Mouse (Mus musculus) midbrain, embryonic 13.5 days (tissue): Measurements from ENCODE around the gene Mfsd12. TPM values are rescaled to one million over a fixed set of nuclear protein-coding genes. Genes with fewer than 3 reads are reported as not detected.

ENCODE experiments used
- ATAC-seq: fragments of 200-750 bp; cut with Nextera tagmentation; 2 replicates; pipeline ENCODE4 v1.8.0; 2017; ENCODE audit warnings: mild to moderate bottlenecking, moderate TSS enrichment, moderate library complexity
- H3K27ac ChIP-seq: fragments of 300-500 bp; sonication (generic); 2 replicates; pipeline ENCODE4 v1.5.1; 2015; ENCODE audit warnings: inconsistent platforms, mild to moderate bottlenecking, moderate library complexity
- H3K27me3 ChIP-seq: fragments of 300-500 bp; sonication (generic); 2 replicates; pipeline ENCODE4 v1.6.1; 2015; ENCODE audit warnings: mild to moderate bottlenecking, inconsistent platforms
- H3K36me3 ChIP-seq: fragments of 300-500 bp; sonication (generic); 2 replicates; pipeline ENCODE4 v1.6.1; 2015; ENCODE audit warnings: mild to moderate bottlenecking, inconsistent platforms
- H3K4me1 ChIP-seq: fragments of 300-500 bp; sonication (generic); replicated peaks from 2 replicates; pipeline ENCODE4 v1.6.1; 2015; ENCODE audit warnings: inconsistent platforms
- H3K4me2 ChIP-seq: fragments of 300-500 bp; sonication (generic); replicated peaks from 2 replicates; pipeline ENCODE4 v1.6.1; 2015; ENCODE audit warnings: moderate library complexity, mild to moderate bottlenecking, inconsistent platforms
- H3K4me3 ChIP-seq: fragments of 300-500 bp; sonication (generic); replicated peaks from 2 replicates; pipeline ENCODE4 v1.5.1; 2015; ENCODE audit warnings: mild to moderate bottlenecking, inconsistent platforms
- H3K9ac ChIP-seq: fragments of 300-500 bp; sonication (generic); replicated peaks from 2 replicates; pipeline ENCODE4 v1.6.1; 2015; ENCODE audit warnings: mild to moderate bottlenecking, inconsistent platforms
- H3K9me3 ChIP-seq: fragments of 300-500 bp; sonication (generic); 2 replicates; pipeline ENCODE4 v1.6.1; 2016; ENCODE audit warnings: mild to moderate bottlenecking, inconsistent platforms
- WGBS: fragments of 180-500 bp; shearing (Covaris S2); methylation state at CpG from one replicate; pipeline ENCODE4 v1.1.7; 2015; 5-methylcytosine and 5-hydroxymethylcytosine counted together
- polyA plus RNA-seq: library from polyadenylated mRNA; unstranded; fragments of >200 nt; fragmentation: Nextera tagmentation; extraction: Ambion mirVana; gene quantifications from 2 replicates; pipeline ENCODE4 v1.2.1, GENCODE M21; 2015

Gene Mfsd12
- polyA plus RNA-seq, 1 experiment from 2014 or later: 10.1 TPM

DNA sequence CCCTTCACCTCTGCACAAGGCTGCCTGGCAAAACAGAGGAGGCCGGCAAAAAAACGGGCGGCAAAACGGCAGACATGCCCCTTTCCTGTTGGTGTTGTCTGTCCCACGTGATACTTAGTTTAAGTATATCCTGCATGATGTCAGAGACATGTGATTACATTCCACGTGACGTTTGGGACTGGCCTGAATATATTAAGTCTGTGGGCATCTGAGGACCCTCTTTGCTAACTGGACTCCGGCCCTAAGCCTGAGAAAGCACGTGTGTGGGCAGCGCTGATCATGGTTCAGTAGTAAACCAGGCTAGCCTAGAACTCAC, 43.9 kb downstream of the Mfsd12 start:
- no peak overlapping the region for H3K9ac ChIP-seq
- no peak for ATAC-seq

DNA sequence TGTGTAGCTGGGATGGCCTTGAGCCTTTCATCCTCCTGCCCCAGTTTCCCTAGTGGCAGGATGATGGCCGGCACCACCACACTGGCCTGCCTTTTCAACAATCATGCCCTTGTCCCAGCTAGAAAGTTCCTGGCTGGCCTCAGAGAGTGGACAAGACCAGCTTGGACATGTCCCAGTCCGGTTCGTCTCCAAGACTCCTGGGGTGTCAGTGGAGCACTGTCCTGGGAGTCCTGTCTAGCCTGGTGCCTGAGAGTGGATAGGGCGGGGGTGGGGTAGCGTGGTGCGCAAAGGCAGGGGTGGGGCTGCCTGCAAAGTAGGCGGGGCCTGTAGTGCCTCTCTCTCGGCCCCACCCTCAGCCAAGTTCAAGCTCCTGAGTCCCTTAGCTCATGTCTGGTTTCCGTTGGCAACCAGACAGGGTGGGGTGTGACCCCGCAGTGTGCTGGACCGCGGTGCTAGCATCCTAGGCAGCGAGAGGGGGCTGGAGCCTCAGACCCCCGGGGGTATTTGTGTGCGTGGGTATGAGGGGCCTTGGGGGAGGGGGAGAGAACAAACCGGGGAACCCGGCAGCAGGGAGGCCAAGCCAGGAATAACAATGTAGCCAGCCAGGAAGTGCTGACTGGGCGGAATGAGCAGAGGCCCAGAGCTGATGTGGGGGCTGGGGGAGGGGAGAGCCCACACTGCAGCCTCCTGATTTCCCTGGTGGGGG, 44.4 kb downstream of the Mfsd12 start:
- peak; percentile 72 for ATAC-seq
- peaks cover 63% of the 10 kb centered on the region for H3K4me1 ChIP-seq
- H3K27ac ChIP-seq: peak overlapping the region; percentile 82
- peak overlapping the region; percentile 42 for H3K9ac ChIP-seq
- H3K9me3 ChIP-seq: no peaks in the 10 kb centered on the region
- peaks cover 22% of the 10 kb centered on the region for H3K27me3 ChIP-seq
- peak overlapping the region; percentile 34 for H3K4me2 ChIP-seq
- peak overlapping the region; percentile 14 for H3K4me3 ChIP-seq
- 6% methylated on average over 18 of the region's 18 CpGs for WGBS
- H3K36me3 ChIP-seq: peaks cover 41% of the 10 kb centered on the region

More for the DNA sequence above, 43.9 kb downstream of the Mfsd12 start:
- peaks cover 62% of the 10 kb centered on the region for H3K4me1 ChIP-seq
- no peaks in the 10 kb centered on the region for H3K9me3 ChIP-seq
- WGBS: 25% methylated on average over 10 of the region's 10 CpGs
- no peak overlapping the region for H3K4me2 ChIP-seq
- H3K27me3 ChIP-seq: peaks cover 18% of the 10 kb centered on the region
- H3K27ac ChIP-seq: peak overlapping the region; percentile 82
- H3K36me3 ChIP-seq: peaks cover 35% of the 10 kb centered on the region
- H3K4me3 ChIP-seq: no peak overlapping the region

DNA sequence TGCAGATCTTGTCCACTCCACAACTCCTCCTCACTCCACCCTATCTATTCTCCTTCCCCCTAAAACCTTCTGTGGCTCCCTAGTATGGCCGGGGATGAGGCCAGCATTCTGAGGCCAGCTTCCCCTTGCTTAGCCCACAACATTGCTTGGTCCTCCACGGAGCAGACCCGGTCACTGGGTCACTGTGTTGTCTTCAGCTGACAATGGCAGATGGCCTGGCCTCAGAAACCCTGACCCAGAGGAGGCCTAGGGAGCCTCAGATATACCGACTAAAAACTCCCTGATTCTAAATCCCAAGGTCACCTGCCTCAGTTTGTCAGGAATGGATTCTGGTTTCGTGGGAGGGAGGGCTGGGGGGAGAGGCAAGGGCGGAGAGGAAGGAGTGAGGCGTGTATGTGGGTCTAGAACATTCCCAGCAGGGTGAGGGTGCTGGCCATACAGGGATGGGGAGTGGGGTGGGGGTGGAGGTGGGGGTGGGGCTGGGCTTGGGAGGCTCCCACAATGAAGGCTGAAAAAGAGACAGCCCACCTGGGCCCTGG, 45.0 kb downstream of the Mfsd12 start:
- H3K4me2 ChIP-seq: peak overlapping the region; percentile 34
- H3K36me3 ChIP-seq: peaks cover 47% of the 10 kb centered on the region
- H3K9ac ChIP-seq: peak overlapping the region; percentile 42
- no peak; the same call in 1 of the 2 replicates for ATAC-seq
- peak overlapping the region; percentile 82 for H3K27ac ChIP-seq
- WGBS: 14% methylated on average over 6 of the region's 7 CpGs
- H3K4me1 ChIP-seq: peaks cover 66% of the 10 kb centered on the region
- H3K27me3 ChIP-seq: peaks cover 28% of the 10 kb centered on the region
- H3K9me3 ChIP-seq: no peaks in the 10 kb centered on the region
- peak overlapping the region; percentile 14; the same call in 1 of the 2 replicates for H3K4me3 ChIP-seq

DNA sequence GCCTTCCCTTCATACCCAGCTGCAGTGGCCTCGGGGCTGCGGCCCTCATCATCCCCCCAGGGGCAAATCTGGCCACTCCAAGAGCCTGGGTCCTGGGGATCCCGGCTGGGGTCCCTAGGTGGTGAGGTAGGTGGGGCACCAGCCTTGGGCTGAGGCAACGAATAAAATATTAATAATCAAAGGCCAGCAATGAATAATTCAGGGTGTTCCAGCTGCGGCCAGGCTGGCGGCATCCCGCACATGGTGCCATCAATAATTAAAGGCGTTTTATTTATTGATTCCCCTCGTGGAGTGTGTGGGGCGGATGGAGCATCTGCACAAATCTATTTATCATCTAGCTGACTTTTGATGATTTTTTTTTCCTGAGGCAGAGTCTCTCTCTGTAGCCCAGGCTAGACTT, 46.2 kb downstream of the Mfsd12 start:
- Histone ChIP-seq H3K27me3 (peaks cover 41% of the 10 kb centered on the region), H3K9ac (no peak overlapping the region), H3K4me1 (peaks cover 75% of the 10 kb centered on the region), H3K4me3 (no peak overlapping the region), H3K27ac (peak overlapping the region; percentile 82), H3K4me2 (peak overlapping the region; percentile 19; the same call in 1 of the 2 replicates), H3K9me3 (no peaks in the 10 kb centered on the region), H3K36me3 (peaks cover 58% of the 10 kb centered on the region)
- no peak for ATAC-seq
- 40% methylated on average over 10 of the region's 10 CpGs for WGBS

DNA sequence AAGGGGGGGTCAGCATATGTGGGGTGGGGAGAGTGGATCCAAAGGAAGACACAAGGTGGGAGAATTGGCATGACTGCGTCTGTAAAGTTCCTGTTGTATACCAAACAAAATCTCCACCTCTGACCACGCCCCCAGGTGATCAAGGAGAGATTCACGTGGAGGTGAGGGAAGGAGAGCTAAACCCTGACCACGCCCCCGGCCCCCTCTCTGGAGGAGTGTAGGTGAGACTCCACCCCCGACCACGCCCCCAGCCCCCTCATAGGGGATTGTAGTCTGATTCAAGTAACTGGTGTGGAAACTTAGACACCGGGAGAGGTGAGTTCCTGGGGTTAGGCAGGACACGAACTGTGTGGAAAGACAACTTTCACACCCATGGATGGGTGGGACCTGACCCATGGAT, 46.8 kb downstream of the Mfsd12 start:
- no peaks in the 10 kb centered on the region for H3K9me3 ChIP-seq
- peaks cover 46% of the 10 kb centered on the region for H3K27me3 ChIP-seq
- no peak overlapping the region for H3K4me2 ChIP-seq
- H3K27ac ChIP-seq: peak overlapping the region; percentile 44; the same call in 1 of the 2 replicates
- peaks cover 58% of the 10 kb centered on the region for H3K36me3 ChIP-seq
- ATAC-seq: no peak
- H3K4me1 ChIP-seq: peaks cover 79% of the 10 kb centered on the region
- no peak overlapping the region for H3K4me3 ChIP-seq
- H3K9ac ChIP-seq: no peak overlapping the region
- 20% methylated on average over 9 of the region's 9 CpGs for WGBS

DNA sequence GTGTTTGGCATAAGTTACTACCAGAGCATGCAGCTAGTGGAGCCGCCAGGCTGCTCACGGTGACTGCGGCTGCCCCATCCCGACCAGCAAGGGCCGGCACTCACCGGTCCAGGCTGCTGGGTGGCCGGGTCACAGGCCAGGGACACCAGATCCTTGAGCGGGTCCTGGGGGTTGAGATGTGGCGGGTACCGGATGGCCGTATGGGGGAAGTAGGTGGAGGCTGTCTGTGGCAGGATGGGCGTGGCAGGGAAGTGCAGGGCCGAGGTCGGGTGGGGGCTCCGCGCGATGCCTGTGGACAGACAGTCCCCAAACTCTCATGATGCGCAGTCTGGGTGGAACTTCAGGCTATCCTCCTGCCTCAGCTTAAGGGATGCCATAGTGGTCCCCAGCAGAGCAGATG, 47.4 kb downstream of the Mfsd12 start:
- 63% methylated on average over 18 of the region's 18 CpGs for WGBS
- H3K9ac ChIP-seq: no peak overlapping the region

DNA sequence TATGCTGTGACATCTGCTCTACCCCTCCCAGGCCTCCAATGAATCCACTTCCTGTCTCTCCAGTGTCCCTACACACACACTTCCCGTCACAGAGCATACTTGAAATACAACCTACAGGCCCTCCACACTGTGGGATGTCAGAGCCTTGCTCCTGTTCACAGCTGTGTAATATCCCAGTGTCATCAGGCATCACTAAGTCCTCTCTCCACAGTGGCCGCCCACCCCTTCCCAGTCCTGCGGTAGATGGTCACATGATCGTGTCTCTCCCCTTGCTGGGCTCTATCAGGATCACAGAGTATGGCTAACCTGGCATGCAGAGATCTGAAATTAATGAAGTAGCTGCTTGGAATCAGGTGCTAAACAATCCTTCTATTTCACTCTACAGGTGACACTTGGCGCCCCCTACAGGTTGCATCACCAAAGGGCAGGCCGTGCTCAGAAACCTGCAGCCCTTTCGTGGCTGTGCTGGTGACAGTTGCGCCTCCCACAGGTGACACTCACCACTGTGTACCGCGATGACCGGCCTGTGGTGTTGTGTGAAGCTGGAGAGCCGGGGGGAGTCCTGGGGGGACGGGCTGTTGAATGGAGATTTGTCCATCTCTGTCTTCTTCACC, 48.4 kb downstream of the Mfsd12 start:
- no peaks in the 10 kb centered on the region for H3K9me3 ChIP-seq
- no peak overlapping the region for H3K9ac ChIP-seq
- peaks cover 78% of the 10 kb centered on the region for H3K4me1 ChIP-seq
- no peak for ATAC-seq
- peaks cover 44% of the 10 kb centered on the region for H3K36me3 ChIP-seq
- 46% methylated on average over 13 of the region's 13 CpGs for WGBS
- H3K27ac ChIP-seq: no peak overlapping the region
- peaks cover 48% of the 10 kb centered on the region for H3K27me3 ChIP-seq
- H3K4me3 ChIP-seq: no peak overlapping the region
- H3K4me2 ChIP-seq: no peak overlapping the region

More for the DNA sequence above, 47.4 kb downstream of the Mfsd12 start:
- H3K9me3 ChIP-seq: no peaks in the 10 kb centered on the region
- H3K27me3 ChIP-seq: peaks cover 48% of the 10 kb centered on the region
- no peak overlapping the region for H3K27ac ChIP-seq
- H3K4me3 ChIP-seq: no peak overlapping the region
- no peak overlapping the region for H3K4me2 ChIP-seq
- peaks cover 53% of the 10 kb centered on the region for H3K36me3 ChIP-seq
- H3K4me1 ChIP-seq: peaks cover 80% of the 10 kb centered on the region
- no peak for ATAC-seq

DNA sequence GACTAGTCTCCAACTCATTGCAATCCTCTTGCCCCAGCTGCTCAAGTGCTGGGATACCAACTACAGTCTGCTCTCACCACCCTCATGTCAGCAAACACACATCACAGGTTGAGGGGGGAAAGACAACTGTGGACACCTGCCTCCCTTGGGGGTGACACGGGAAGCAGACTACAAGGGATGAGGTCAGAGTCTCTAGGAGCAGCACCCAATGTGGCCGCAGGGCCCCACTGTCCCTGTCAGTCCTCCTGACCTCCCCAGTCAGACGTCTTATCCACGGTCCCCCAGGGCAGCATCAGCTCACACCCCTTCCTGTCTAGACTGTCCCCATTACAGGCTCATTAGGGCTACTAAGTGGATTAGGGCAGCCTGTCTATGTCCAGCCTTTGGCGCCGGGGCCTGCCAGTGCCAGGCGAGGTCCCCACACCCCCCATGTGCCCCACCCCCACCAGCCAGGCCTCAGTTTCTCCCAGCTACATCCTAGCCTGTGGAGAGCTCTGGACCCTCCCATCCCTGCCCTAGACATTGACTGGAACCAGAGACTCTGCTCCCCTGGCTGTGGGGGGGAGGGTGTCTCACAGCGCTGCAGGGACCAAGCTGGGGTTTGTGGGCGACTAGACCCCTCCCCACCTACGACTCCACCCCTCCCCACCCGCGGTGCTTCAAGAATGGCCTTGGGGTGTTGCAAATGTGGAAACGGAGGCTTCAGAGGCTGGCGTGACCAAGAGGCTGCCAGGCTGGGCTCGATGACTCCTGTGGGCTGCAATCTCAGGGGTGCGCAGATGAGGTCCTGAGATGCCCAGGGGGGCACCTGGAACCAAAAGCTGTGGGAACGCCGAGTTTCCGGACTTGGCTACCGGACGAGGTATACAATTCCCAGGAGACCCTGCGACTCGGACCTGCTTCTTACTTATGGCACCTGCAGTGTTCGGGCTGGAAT, 49.5 kb downstream of the Mfsd12 start:
- Histone ChIP-seq H3K9me3 (no peaks in the 10 kb centered on the region), H3K4me3 (no peak overlapping the region; the same call in 1 of the 2 replicates), H3K36me3 (peaks cover 44% of the 10 kb centered on the region), H3K27ac (0 out of 2 replicates have a peak overlapping the region, but pooled peaks have one; percentile 5), H3K4me2 (peak overlapping the region; percentile 33), H3K9ac (peak overlapping the region; percentile 39; the same call in 1 of the 2 replicates), H3K27me3 (peaks cover 48% of the 10 kb centered on the region), H3K4me1 (peaks cover 77% of the 10 kb centered on the region)
- no peak for ATAC-seq
- 27% methylated on average over 24 of the region's 24 CpGs for WGBS

DNA sequence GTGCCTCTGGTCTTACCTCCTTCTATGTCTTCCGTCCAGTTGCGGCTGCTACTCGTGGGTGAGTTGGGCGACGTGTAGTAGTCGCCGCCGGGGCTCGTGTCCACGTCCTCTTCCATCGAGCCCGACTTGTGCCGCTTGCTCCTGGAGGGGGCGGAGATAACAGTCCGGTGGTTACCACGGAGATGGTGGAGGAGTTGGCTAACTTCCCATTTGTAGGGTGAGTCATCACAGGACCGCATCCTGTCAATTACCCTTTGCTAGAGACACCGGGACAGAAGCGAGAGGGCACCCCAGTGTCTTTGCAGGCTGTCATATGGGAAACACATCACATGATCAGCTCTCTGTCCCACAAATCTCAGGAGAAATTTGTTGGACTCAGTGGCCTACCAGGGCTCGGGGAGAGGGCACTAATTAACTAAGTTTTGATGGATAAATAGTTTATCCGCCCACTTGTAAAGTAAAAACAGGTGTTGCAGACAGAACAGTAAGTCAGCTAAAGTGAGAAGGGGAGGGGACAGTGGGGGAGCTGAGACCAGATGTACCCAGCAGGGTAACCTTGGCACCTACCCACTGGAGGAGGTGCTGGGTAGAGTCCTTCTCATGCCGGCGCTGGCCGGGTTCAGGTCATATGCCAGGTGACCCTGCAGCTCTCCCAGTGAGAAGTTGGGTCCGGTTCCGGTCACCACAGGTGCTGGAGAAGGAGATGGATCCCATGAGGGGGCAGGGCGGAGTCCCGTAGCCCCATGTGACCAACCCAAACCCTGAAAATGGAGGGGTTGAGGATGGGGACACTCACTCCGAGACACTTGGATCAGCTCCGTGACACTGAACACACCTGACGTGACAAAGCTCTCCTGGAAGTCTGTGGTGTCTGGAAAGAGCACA, 50.5 kb downstream of the Mfsd12 start:
- Histone ChIP-seq H3K36me3 (peaks cover 44% of the 10 kb centered on the region), H3K4me3 (no peak overlapping the region; the same call in 1 of the 2 replicates), H3K27ac (0 out of 2 replicates have a peak overlapping the region, but pooled peaks have one; percentile 5), H3K27me3 (peaks cover 48% of the 10 kb centered on the region), H3K9me3 (no peaks in the 10 kb centered on the region), H3K4me2 (peak overlapping the region; percentile 33), H3K4me1 (peaks cover 77% of the 10 kb centered on the region), H3K9ac (peak overlapping the region; percentile 39; the same call in 1 of the 2 replicates)
- ATAC-seq: no peak
- WGBS: 28% methylated on average over 31 of the region's 31 CpGs

DNA sequence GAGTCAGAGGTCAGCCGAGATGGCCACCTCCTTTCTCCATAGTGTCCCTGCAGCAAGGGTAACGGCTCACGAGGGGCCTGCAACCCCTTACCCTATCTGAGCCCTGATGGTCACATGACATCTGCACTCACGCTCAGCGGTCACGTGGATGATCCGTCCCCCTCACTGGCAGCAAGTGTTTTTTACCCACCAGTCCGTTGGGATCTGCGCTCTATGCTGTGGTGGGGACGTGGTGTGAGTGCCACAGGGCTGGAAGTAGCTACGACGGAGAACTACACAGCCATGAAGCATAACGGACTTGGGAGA, 51.1 kb downstream of the Mfsd12 start:
- peaks cover 48% of the 10 kb centered on the region for H3K27me3 ChIP-seq
- no peaks in the 10 kb centered on the region for H3K9me3 ChIP-seq
- ATAC-seq: no peak
- 0 out of 2 replicates have a peak overlapping the region, but pooled peaks have one; percentile 6 for H3K9ac ChIP-seq
- H3K4me1 ChIP-seq: peaks cover 77% of the 10 kb centered on the region
- H3K4me3 ChIP-seq: no peak overlapping the region
- peaks cover 44% of the 10 kb centered on the region for H3K36me3 ChIP-seq
- 48% methylated on average over 13 of the region's 13 CpGs for WGBS
- H3K27ac ChIP-seq: no peak overlapping the region
- no peak overlapping the region for H3K4me2 ChIP-seq

DNA sequence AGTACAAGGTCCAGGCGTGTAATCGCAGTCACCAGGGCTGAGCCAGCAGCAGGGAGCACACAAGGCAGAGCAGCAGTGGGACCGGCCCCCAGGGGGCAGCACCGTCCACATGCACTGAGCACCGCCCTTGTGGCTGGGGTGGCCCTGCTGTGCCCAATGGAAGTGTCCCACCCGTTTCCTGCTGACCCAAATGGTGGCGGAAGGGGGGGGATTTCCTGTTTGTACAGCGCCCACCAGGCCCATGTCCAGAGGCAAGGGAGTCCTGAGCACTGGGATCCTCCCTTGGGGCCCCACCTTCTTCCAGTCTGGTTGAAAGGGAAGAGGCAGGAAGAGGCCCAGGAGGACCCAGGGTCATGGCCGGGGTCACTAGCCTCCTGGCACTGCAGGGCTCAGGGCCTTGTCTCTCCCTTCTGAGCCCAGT, 51.6 kb downstream of the Mfsd12 start:
- Histone ChIP-seq H3K4me3 (no peak overlapping the region), H3K36me3 (peaks cover 42% of the 10 kb centered on the region), H3K9me3 (no peaks in the 10 kb centered on the region), H3K4me1 (peaks cover 78% of the 10 kb centered on the region), H3K27ac (no peak overlapping the region), H3K27me3 (peaks cover 46% of the 10 kb centered on the region), H3K4me2 (no peak overlapping the region), H3K9ac (no peak overlapping the region)
- 21% methylated on average over 9 of the region's 9 CpGs for WGBS
- peak; percentile 34; the same call in 1 of the 2 replicates for ATAC-seq
